Mouse (Mus musculus) embryonic facial prominence, embryonic 14.5 days (tissue): Measurements from ENCODE around the gene Tab1. TPM values are rescaled to one million over a fixed set of nuclear protein-coding genes. Genes with fewer than 3 reads are reported as not detected.

Experiments used
- ATAC-seq: fragments of 200-750 bp; cut with Nextera tagmentation; 2 replicates; pipeline ENCODE4 v1.8.0; 2017; ENCODE audit warnings: low read depth, moderate number of reproducible peaks, moderate TSS enrichment
- DNase-seq: peaks from one replicate; pipeline ENCODE4 v3.0.0-alpha.2; 2015; ENCODE audit warnings: low spot score
- H3K27ac ChIP-seq: fragments of 300-500 bp; sonication (generic); replicated peaks from 2 replicates; pipeline ENCODE4 v1.5.1; 2014; ENCODE audit warnings: low read depth, mild to moderate bottlenecking, low read length, moderate library complexity
- H3K27me3 ChIP-seq: fragments of 300-500 bp; sonication (generic); replicated peaks from 2 replicates; pipeline ENCODE4 v1.6.1; 2014; ENCODE audit warnings: low read length; ENCODE audit not compliant: control insufficient read depth, insufficient read depth
- H3K36me3 ChIP-seq: fragments of 300-500 bp; sonication (generic); 2 replicates; pipeline ENCODE4 v1.6.1; 2014; ENCODE audit warnings: low read length, mixed read lengths; ENCODE audit not compliant: control insufficient read depth, insufficient read depth
- H3K4me1 ChIP-seq: fragments of 300-500 bp; sonication (generic); 2 replicates; pipeline ENCODE4 v1.6.1; 2014; ENCODE audit warnings: antibody characterized with exemption, low read length; ENCODE audit not compliant: control insufficient read depth, insufficient read depth
- H3K4me2 ChIP-seq: fragments of 300-500 bp; sonication (generic); 2 replicates; pipeline ENCODE4 v1.6.1; 2014; ENCODE audit warnings: low read depth, mild to moderate bottlenecking, low read length, moderate library complexity, mixed read lengths
- H3K4me3 ChIP-seq: fragments of 300-500 bp; sonication (generic); 2 replicates; pipeline ENCODE4 v1.5.1; 2014; ENCODE audit warnings: low read depth, mild to moderate bottlenecking, low read length
- H3K9ac ChIP-seq: fragments of 300-500 bp; sonication (generic); 2 replicates; pipeline ENCODE4 v1.6.1; 2014; ENCODE audit warnings: low read depth, mild to moderate bottlenecking, low read length, moderate library complexity, mixed read lengths
- H3K9me3 ChIP-seq: fragments of 300-500 bp; sonication (generic); 2 replicates; pipeline ENCODE4 v1.6.1; 2016; ENCODE audit warnings: low read length; ENCODE audit not compliant: control insufficient read depth
- WGBS: fragments of 180-500 bp; shearing (Covaris S2); extraction: QIAGEN DNeasy Blood & Tissue Kit; methylation state at CpG from one replicate; pipeline ENCODE4 v1.1.7; 2014; 5-methylcytosine and 5-hydroxymethylcytosine counted together
- polyA plus RNA-seq: library from polyadenylated mRNA; unstranded; fragments of >200 nt; fragmentation: Nextera tagmentation; extraction: Ambion mirVana; gene quantifications from 2 replicates; pipeline ENCODE4 v1.2.1, GENCODE M21; 2014

Gene Tab1
- polyA plus RNA-seq, 1 experiment from 2014 or later, result 27.6 TPM

- no peaks in the 10 kb centered on the region for H3K27me3 ChIP-seq
- no peaks in the 10 kb centered on the region for H3K4me1 ChIP-seq
- H3K4me3 ChIP-seq, result no peak overlapping the region
- no peak overlapping the region for H3K4me2 ChIP-seq
- ATAC-seq, result no peak
- no peak overlapping the region for H3K27ac ChIP-seq
- H3K9me3 ChIP-seq, result no peaks in the 10 kb centered on the region
- H3K36me3 ChIP-seq, result no peaks in the 10 kb centered on the region
- DNase-seq, result no peak
- H3K9ac ChIP-seq, result no peak overlapping the region
- 80% methylated on average over 7 of the region's 7 CpGs for WGBS
Observed at GRCm38 (mm10) chr15:80192847-80193246, 59.9 kb downstream of the Tab1 start.

- no peak overlapping the region for H3K4me3 ChIP-seq
- H3K9ac ChIP-seq, result no peak overlapping the region
- H3K4me2 ChIP-seq, result no peak overlapping the region
- 73% methylated on average over 2 of the region's 2 CpGs for WGBS
- DNase-seq (no peak), ATAC-seq (no peak)
- no peaks in the 10 kb centered on the region for H3K36me3 ChIP-seq
- no peak overlapping the region for H3K27ac ChIP-seq
- no peaks in the 10 kb centered on the region; the same call in 1 of the 2 replicates for H3K4me1 ChIP-seq
- no peaks in the 10 kb centered on the region for H3K9me3 ChIP-seq
- H3K27me3 ChIP-seq, result no peaks in the 10 kb centered on the region
Observed at GRCm38 (mm10) chr15:80199556-80199955, 66.6 kb downstream of the Tab1 start.

- Histone ChIP-seq H3K36me3 (no peaks in the 10 kb centered on the region), H3K4me2 (no peak overlapping the region), H3K9me3 (no peaks in the 10 kb centered on the region), H3K4me3 (no peak overlapping the region), H3K4me1 (no peaks in the 10 kb centered on the region; the same call in 1 of the 2 replicates), H3K27me3 (no peaks in the 10 kb centered on the region), H3K9ac (no peak overlapping the region), H3K27ac (no peak overlapping the region)
- 85% methylated on average over 6 of the region's 6 CpGs for WGBS
- DNase-seq, result no peak
- ATAC-seq, result no peak
Observed at GRCm38 (mm10) chr15:80202111-80202775, 69.3 kb downstream of the Tab1 start.

GRCm38 (mm10) chr15:80203406-80203805 is 70.5 kb downstream of the Tab1 start:
- ATAC-seq, result no peak
- H3K27me3 ChIP-seq, result no peaks in the 10 kb centered on the region
- WGBS, result 40% methylated on average over 4 of the region's 4 CpGs
- DNase-seq, result peak; percentile 45
- H3K27ac ChIP-seq, result no peak overlapping the region
- H3K36me3 ChIP-seq, result no peaks in the 10 kb centered on the region
- H3K4me2 ChIP-seq, result no peak overlapping the region
- H3K4me3 ChIP-seq, result no peak overlapping the region
- no peaks in the 10 kb centered on the region for H3K9me3 ChIP-seq
- H3K4me1 ChIP-seq, result no peaks in the 10 kb centered on the region; the same call in 1 of the 2 replicates
- H3K9ac ChIP-seq, result no peak overlapping the region

GRCm38 (mm10) chr15:80206057-80206565 is 73.2 kb downstream of the Tab1 start:
- Histone ChIP-seq H3K27me3 (no peaks in the 10 kb centered on the region), H3K9ac (no peak overlapping the region), H3K4me3 (no peak overlapping the region), H3K4me2 (no peak overlapping the region), H3K27ac (no peak overlapping the region), H3K9me3 (no peaks in the 10 kb centered on the region), H3K4me1 (no peaks in the 10 kb centered on the region; the same call in 1 of the 2 replicates), H3K36me3 (peaks cover 2% of the 10 kb centered on the region)
- no peak for ATAC-seq
- WGBS, result 90% methylated on average over 3 of the region's 3 CpGs
- DNase-seq, result no peak

GRCm38 (mm10) chr15:80208446-80208845 is 75.5 kb downstream of the Tab1 start:
- peak overlapping the region; percentile 3; the same call in 1 of the 2 replicates for H3K27ac ChIP-seq
- peak overlapping the region; percentile 35; the same call in 1 of the 2 replicates for H3K9ac ChIP-seq
- no peaks in the 10 kb centered on the region for H3K9me3 ChIP-seq
- no peaks in the 10 kb centered on the region for H3K27me3 ChIP-seq
- ATAC-seq (no peak), DNase-seq (peak; percentile 22)
- no peak overlapping the region for H3K4me2 ChIP-seq
- 19% methylated on average over 4 of the region's 4 CpGs for WGBS
- H3K4me3 ChIP-seq, result no peak overlapping the region
- no peaks in the 10 kb centered on the region for H3K4me1 ChIP-seq
- peaks cover 22% of the 10 kb centered on the region for H3K36me3 ChIP-seq

Other genes with a start within 250 kb of the Tab1 start
- gene Apobec3, start 241.5 kb upstream of the Tab1 start, polyA plus RNA-seq, result 16.1 and 17.3 TPM in 2 replicates
- gene Cbx7, start 162.0 kb upstream of the Tab1 start, polyA plus RNA-seq, result 1.5 and 1.8 TPM in 2 replicates
- 6.1 and 6.7 TPM in 2 replicates for gene Pdgfb, start 118.2 kb upstream of the Tab1 start, polyA plus RNA-seq
- 10.3 and 10.5 TPM in 2 replicates for gene Syngr1, start 41.8 kb upstream of the Tab1 start, polyA plus RNA-seq
- 1,242 and 1,346 TPM in 2 replicates for gene Rpl3, start 41.3 kb upstream of the Tab1 start, polyA plus RNA-seq
- gene Mgat3, start 40.6 kb downstream of the Tab1 start, polyA plus RNA-seq, result 7.3 and 7.8 TPM in 2 replicates
- 27.9 and 30.0 TPM in 2 replicates for gene Mief1, start 100.9 kb downstream of the Tab1 start, polyA plus RNA-seq
- not detected in 2 replicates for gene AC140267.1, start 102.7 kb downstream of the Tab1 start, polyA plus RNA-seq
- 132 and 140 TPM in 2 replicates for gene Atf4, start 122.1 kb downstream of the Tab1 start, polyA plus RNA-seq
- gene Rps19bp1, start 131.2 kb downstream of the Tab1 start, polyA plus RNA-seq, result 52.6 and 55.0 TPM in 2 replicates
- gene Cacna1i, start 154.1 kb downstream of the Tab1 start, polyA plus RNA-seq, result 0.04 and 0.06 TPM in 2 replicates